Mouse (Mus musculus): Measurements from ENCODE around the gene Vmn2r51. TPM values are rescaled to one million over a fixed set of nuclear protein-coding genes. Genes with fewer than 3 reads are reported as not detected.
"Not testable (repeated sequence)": the region's sequence is repeated elsewhere in the genome, so short reads cannot be mapped to it uniquely, and the experiment has no call there.

Vmn2r51 gene
- polyA plus RNA-seq (2016; fragmentation: Nextera tagmentation; extraction: Ambion mirVana): not detected in 2 replicates

DNA sequence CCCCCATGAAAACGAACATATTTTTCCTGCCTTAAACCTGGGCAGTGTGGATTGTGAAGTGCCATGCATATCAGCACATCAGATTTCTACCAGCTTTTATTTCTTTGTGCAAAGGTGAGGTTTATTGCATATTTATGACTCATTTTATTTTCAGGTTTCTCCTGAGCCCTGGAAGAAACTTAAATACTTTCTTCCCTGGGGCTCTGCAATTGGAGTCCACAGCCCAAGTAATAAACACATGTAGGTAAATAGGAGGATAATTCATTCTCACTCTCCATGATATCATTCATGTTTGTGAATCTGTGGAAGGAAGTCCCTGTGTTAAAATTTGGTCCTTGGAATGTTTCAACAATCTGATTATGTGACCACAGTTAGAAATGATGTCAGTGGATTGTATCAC, at the start of gene Vmn2r51:
Gene Vmn2r51 (minus strand): TSS at position 101 of the 400 bp plus-strand sequence.
- 64% methylated on average over 1 of the region's 1 CpGs for WGBS
- not testable (repeated sequence) for H3K4me3 ChIP-seq; DNase-seq (ENCODE audit: low spot score); H3K4me1 ChIP-seq; H3K27me3 ChIP-seq (ENCODE audit: low read depth, poor library complexity, severe bottlenecking); H3K36me3 ChIP-seq; H3K27ac ChIP-seq (replicated peaks)
- peaks cover 31% of the 10 kb centered on the region; the same call in 1 of the 2 replicates for H3K9me3 ChIP-seq (replicated peaks)

DNA sequence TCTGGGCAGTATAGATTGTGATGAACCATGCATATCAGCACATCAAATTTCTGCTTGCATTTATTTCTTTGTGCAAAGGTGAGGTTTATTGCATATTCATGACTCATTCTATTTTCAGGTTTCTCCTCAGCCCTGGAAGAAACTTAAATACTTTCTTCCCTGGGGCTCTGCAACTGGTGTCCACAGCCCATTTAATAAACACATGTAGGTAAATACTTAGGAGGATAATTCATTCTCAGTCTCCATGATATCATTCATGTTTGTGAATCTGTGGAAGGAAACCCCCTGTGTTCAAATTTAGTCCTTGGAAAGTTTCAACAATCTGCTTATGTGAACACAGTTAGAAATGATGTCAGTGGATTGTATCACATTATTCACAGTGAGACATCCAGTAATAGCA, 52.3 kb downstream of the Vmn2r51 start, which contains the start of gene Vmn2r50:
Gene Vmn2r50 (minus strand): TSS at position 101 of the 400 bp plus-strand sequence.
- H3K9me3 ChIP-seq (replicated peaks); H3K4me3 ChIP-seq; DNase-seq (ENCODE audit: low spot score); H3K4me1 ChIP-seq; H3K36me3 ChIP-seq; H3K27me3 ChIP-seq (ENCODE audit: low read depth, poor library complexity, severe bottlenecking); H3K27ac ChIP-seq (replicated peaks): not testable (repeated sequence)

Other genes with a start within 250 kb of the Vmn2r51 start
- not detected in 2 replicates for gene Vmn2r48, start 152.2 kb downstream of the Vmn2r51 start, polyA plus RNA-seq (2016; fragmentation: Nextera tagmentation; extraction: Ambion mirVana)
- not detected in 2 replicates for gene Vmn2r49, start 113.5 kb downstream of the Vmn2r51 start, polyA plus RNA-seq (2016; fragmentation: Nextera tagmentation; extraction: Ambion mirVana)
- not detected in 2 replicates for gene Vmn2r50, start 52.4 kb downstream of the Vmn2r51 start, polyA plus RNA-seq (2016; fragmentation: Nextera tagmentation; extraction: Ambion mirVana)
- gene Vmn2r52, start 70.8 kb upstream of the Vmn2r51 start, polyA plus RNA-seq (2016; fragmentation: Nextera tagmentation; extraction: Ambion mirVana): not detected in 2 replicates
- gene Vmn1r66, start 172.3 kb upstream of the Vmn2r51 start, polyA plus RNA-seq (2016; fragmentation: Nextera tagmentation; extraction: Ambion mirVana): not detected in 2 replicates